Mouse (Mus musculus) small intestine, adult 2 months (tissue): ENCODE measurements around the gene Chst11. TPM values are rescaled to one million over a fixed set of nuclear protein-coding genes. Genes with fewer than 3 reads are reported as not detected.

Experiments used
- H3K27ac ChIP-seq: fragments of 200-500 bp; 2 replicates; pipeline ENCODE4 v1.5.1; 2012; ENCODE audit warnings: low read depth, low read length, control low read depth, inconsistent platforms; ENCODE audit not compliant: insufficient read depth
- H3K27me3 ChIP-seq: fragments of 200-500 bp; 2 replicates; pipeline ENCODE4 v1.6.1; 2012; ENCODE audit warnings: mild to moderate bottlenecking, moderate library complexity, low read length, inconsistent platforms; ENCODE audit not compliant: control insufficient read depth, insufficient read depth
- H3K36me3 ChIP-seq: fragments of 200-500 bp; 2 replicates; pipeline ENCODE4 v1.6.1; 2012; ENCODE audit warnings: mild to moderate bottlenecking, low read length, control low read depth, inconsistent platforms; ENCODE audit not compliant: control insufficient read depth, insufficient read depth
- H3K4me1 ChIP-seq: fragments of 200-500 bp; 2 replicates; pipeline ENCODE4 v1.6.1; 2012; ENCODE audit warnings: low read length, inconsistent platforms, mixed read lengths; ENCODE audit not compliant: control insufficient read depth, insufficient read depth, insufficient read length
- H3K4me3 ChIP-seq: fragments of 200-500 bp; 2 replicates; pipeline ENCODE4 v1.5.1; 2012; ENCODE audit warnings: low read depth, mild to moderate bottlenecking, control low read depth, inconsistent platforms, low read length, moderate library complexity
- CTCF ChIP-seq: fragments of 200-500 bp; IDR thresholded peaks from 2 replicates; pipeline ENCODE4 v1.5.1; 2012; ENCODE audit warnings: low read depth, mild to moderate bottlenecking, control low read depth, inconsistent platforms, low read length, moderate library complexity, mixed read lengths; ENCODE audit not compliant: insufficient replicate concordance, insufficient read length; ENCODE audit errors: extremely low read depth
- POLR2A ChIP-seq: fragments of 200-500 bp; IDR thresholded peaks from 2 replicates; pipeline ENCODE4 v1.6.1; 2012; ENCODE audit warnings: low read depth, mild to moderate bottlenecking, control low read depth, inconsistent platforms, low read length, moderate library complexity
- WGBS: fragments of 180-500 bp; shearing (Covaris S2); methylation state at CpG from one replicate; pipeline ENCODE4 v1.1.7; 2018; 5-methylcytosine and 5-hydroxymethylcytosine counted together
- polyA plus RNA-seq: library from polyadenylated mRNA; depleted of rRNA; stranded (reverse); fragments of >200 nt; gene quantifications from 2 replicates; pipeline ENCODE4 v1.2.3, GENCODE M21; 2012

Chst11 gene
- polyA plus RNA-seq, 1 experiment, result 5.5 TPM

DNA sequence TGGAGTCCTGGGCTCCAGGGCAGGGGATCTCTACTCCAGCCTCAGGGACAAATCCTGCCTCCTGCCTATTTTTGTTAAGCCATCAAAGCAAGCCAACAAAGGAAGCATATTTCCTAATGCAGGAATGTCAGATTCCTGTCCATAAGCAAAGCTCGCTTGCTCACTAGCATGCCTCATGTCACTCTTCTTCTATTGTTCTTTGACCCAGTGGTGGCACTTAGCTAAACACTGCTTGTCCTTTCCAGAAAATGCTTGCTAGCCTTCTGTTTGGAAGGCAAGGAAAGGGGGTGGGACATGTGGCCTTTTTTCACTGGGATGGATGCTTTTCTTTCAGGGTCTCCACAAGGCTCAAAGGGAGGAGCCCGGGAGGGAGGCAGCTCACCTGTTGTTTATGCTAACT, 103.5 kb downstream of the Chst11 start:
- Histone ChIP-seq H3K27me3 (no peaks in the 10 kb centered on the region), H3K4me1 (no peaks in the 10 kb centered on the region; the same call in 1 of the 2 replicates), H3K27ac (no peak overlapping the region), H3K36me3 (no peaks in the 10 kb centered on the region), H3K4me3 (no peak overlapping the region)
- WGBS, result 74% methylated on average over 2 of the region's 2 CpGs
- TF ChIP-seq CTCF (no peak), POLR2A (no peak)

DNA sequence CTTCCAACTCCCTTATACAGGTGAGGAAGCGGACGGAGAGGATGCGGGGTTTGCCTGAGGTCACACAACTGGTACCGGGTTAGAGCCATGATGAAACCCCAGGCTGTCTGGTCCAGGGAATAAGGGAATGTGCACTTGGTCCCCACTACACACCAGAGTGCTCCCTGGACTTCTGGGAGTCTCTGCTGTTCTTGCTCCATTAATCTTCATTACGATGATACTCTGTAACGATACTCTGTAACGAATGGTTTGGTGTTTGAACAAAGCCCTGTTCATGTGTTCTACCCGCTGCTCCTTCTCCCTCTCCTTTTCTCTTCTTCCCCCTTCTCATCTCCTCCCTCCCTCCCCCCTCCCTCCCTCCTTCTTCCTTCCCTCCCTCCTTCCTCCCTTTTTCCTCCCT, 104.9 kb downstream of the Chst11 start:
- Histone ChIP-seq H3K36me3 (no peaks in the 10 kb centered on the region), H3K4me1 (no peaks in the 10 kb centered on the region), H3K4me3 (no peak overlapping the region), H3K27me3 (no peaks in the 10 kb centered on the region), H3K27ac (no peak overlapping the region)
- 90% methylated on average over 8 of the region's 8 CpGs for WGBS
- no peak for TF ChIP-seq POLR2A
- no peak for TF ChIP-seq CTCF

GRCm38 (mm10) chr10:83093705-83094104, 108.4 kb downstream of the Chst11 start:
- no peak overlapping the region for H3K4me3 ChIP-seq
- no peak overlapping the region for H3K27ac ChIP-seq
- TF ChIP-seq POLR2A, result no peak
- no peak for TF ChIP-seq CTCF
- H3K4me1 ChIP-seq, result peaks cover 3% of the 10 kb centered on the region; the same call in 1 of the 2 replicates
- H3K36me3 ChIP-seq, result no peaks in the 10 kb centered on the region
- H3K27me3 ChIP-seq, result no peaks in the 10 kb centered on the region
- WGBS, result 72% methylated on average over 6 of the region's 6 CpGs

- Histone ChIP-seq H3K27me3 (no peaks in the 10 kb centered on the region), H3K27ac (no peak overlapping the region), H3K4me1 (peaks cover 4% of the 10 kb centered on the region; the same call in 1 of the 2 replicates), H3K4me3 (no peak overlapping the region), H3K36me3 (no peaks in the 10 kb centered on the region)
- WGBS, result 83% methylated on average over 10 of the region's 10 CpGs
- TF ChIP-seq POLR2A, result no peak
- TF ChIP-seq CTCF, result no peak
These were observed 109.0 kb downstream of the Chst11 start for GRCm38 (mm10) chr10:83094248-83094647.

DNA sequence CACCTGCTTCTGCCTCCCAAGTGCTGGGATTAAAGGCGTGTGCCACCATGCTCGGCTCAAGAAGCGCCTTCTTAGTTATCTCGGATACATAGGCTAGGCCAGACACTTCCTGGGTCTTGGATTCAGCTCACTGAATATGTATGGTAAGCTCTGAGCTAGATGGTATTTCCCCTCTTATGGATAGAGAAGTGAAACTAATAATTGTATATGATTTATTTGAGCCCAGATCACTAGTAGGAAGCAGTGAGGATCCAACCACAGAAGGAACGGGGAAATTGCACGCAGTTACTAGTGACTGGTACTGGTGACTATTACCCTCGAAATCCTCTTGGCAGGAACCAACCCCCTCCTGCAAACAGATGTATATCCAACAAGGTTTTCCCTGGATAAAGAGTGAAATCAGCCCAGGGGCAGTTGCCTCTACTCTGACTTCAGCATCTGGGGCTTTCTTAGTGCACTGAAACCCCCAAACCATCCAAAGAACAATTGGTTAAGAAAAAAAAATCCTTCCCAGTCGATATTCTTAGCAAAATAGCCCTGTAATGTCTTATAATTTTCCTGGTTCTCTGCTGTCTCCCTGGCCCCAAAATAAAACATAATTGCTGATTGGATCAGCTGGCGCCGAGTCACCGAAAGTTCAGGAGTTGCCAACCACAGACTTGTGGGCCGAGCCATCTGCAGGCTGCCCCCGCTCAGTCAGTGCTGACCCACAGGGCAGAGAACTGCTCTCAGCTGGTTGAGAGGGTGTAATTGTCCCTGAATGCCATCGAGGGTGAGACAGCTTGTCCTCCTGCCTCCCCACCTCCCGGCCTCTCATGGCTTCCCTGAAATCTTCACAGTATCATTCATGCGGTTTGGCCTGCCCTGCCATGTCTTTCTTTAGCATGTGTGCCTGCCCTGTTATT, 109.8 kb downstream of the Chst11 start:
- Histone ChIP-seq H3K36me3 (no peaks in the 10 kb centered on the region), H3K4me3 (no peak overlapping the region), H3K4me1 (peaks cover 4% of the 10 kb centered on the region; the same call in 1 of the 2 replicates), H3K27ac (no peak overlapping the region), H3K27me3 (no peaks in the 10 kb centered on the region)
- TF ChIP-seq CTCF (no peak), POLR2A (no peak)
- WGBS, result 82% methylated on average over 16 of the region's 16 CpGs

GRCm38 (mm10) chr10:83096257-83096656, 111.0 kb downstream of the Chst11 start:
- Histone ChIP-seq H3K36me3 (no peaks in the 10 kb centered on the region), H3K27me3 (no peaks in the 10 kb centered on the region), H3K4me1 (peaks cover 4% of the 10 kb centered on the region; the same call in 1 of the 2 replicates), H3K27ac (no peak overlapping the region), H3K4me3 (no peak overlapping the region)
- WGBS, result 84% methylated on average over 6 of the region's 6 CpGs
- no peak for TF ChIP-seq POLR2A

DNA sequence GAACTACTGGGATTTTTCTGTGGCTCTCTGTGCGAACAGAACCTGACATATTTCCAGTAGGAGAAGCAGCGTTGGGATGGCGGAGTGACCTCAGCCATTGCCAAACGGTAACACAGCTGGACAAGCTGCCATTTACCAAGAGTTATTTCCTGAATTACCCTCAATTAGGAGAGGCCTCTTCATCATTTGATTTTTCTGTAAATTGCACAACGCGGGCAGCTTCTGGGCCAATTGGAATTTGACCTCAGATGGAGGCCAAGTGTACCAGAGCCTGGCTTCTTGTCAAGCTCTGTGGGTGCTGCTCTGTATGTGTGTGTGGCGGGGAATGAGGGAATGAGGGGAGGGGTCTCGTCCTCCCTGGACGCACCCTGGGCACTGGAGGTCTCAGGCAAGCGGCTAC, 113.6 kb downstream of the Chst11 start:
- Histone ChIP-seq H3K27ac (no peak overlapping the region), H3K27me3 (no peaks in the 10 kb centered on the region), H3K4me3 (no peak overlapping the region), H3K36me3 (no peaks in the 10 kb centered on the region), H3K4me1 (peaks cover 7% of the 10 kb centered on the region)
- TF ChIP-seq POLR2A (no peak), CTCF (no peak)
- 26% methylated on average over 10 of the region's 10 CpGs for WGBS
